Mouse (Mus musculus) cortical plate, adult 2 months (tissue): ENCODE data around the gene Klhdc10. TPM values are rescaled to one million over a fixed set of nuclear protein-coding genes. Genes with fewer than 3 reads are reported as not detected.
"Not testable (repeated sequence)": the region's sequence is repeated elsewhere in the genome, so short reads cannot be mapped to it uniquely, and the experiment has no call there.

Experiments used
- H3K27ac ChIP-seq: fragments of 200-500 bp; 2 replicates; pipeline ENCODE4 v1.5.1; 2012; ENCODE audit warnings: low read length, control low read depth, inconsistent platforms; ENCODE audit not compliant: insufficient read depth
- H3K4me1 ChIP-seq: fragments of 200-500 bp; 2 replicates; pipeline ENCODE4 v1.6.1; 2011; ENCODE audit warnings: low read length; ENCODE audit not compliant: control insufficient read depth, insufficient read depth
- H3K4me3 ChIP-seq: fragments of 200-500 bp; 2 replicates; pipeline ENCODE4 v1.5.1; 2011; ENCODE audit warnings: mild to moderate bottlenecking, low read length, control low read depth; ENCODE audit not compliant: insufficient read depth
- CTCF ChIP-seq: fragments of 200-500 bp; IDR thresholded peaks from 2 replicates; pipeline ENCODE4 v1.5.1; 2011; ENCODE audit warnings: mild to moderate bottlenecking, control low read depth, low read length; ENCODE audit not compliant: insufficient read depth; ENCODE audit errors: extremely low read depth
- POLR2A ChIP-seq: fragments of 200-500 bp; IDR thresholded peaks from 2 replicates; pipeline ENCODE4 v1.6.1; 2011; ENCODE audit warnings: mild to moderate bottlenecking, low read length, control low read depth; ENCODE audit not compliant: insufficient read depth; ENCODE audit errors: extremely low read depth
- polyA plus RNA-seq: library from polyadenylated mRNA; depleted of rRNA; stranded (reverse); fragments of >200 nt; gene quantifications from 2 replicates; pipeline ENCODE4 v1.2.3, GENCODE M21; 2012

Gene Klhdc10
- polyA plus RNA-seq, 1 experiment, result 58.0 TPM

DNA sequence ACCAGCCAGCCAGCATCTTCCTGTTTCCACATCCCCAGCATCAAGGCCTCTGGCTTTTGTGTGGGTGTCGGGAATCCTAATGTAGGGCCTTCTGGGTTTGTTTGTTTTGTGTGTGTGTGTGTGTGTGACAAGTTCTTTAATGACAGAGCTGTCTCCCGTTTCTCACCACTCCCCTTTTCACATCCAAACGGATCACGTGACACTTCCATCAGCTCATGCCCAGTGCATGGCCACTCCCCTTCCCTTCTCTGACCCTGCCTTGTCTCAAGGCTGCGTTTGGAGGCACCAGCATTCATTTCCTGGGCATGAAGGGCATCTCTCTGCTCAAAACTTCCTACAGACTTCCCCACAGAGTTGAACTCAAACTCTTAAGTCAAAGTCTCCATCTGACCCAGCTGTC lies 37.9 kb upstream of the Klhdc10 start:
- no peaks in the 10 kb centered on the region for H3K4me1 ChIP-seq
- H3K27ac ChIP-seq, result no peak overlapping the region
- TF ChIP-seq POLR2A (no peak), CTCF (no peak)
- no peak overlapping the region for H3K4me3 ChIP-seq

DNA sequence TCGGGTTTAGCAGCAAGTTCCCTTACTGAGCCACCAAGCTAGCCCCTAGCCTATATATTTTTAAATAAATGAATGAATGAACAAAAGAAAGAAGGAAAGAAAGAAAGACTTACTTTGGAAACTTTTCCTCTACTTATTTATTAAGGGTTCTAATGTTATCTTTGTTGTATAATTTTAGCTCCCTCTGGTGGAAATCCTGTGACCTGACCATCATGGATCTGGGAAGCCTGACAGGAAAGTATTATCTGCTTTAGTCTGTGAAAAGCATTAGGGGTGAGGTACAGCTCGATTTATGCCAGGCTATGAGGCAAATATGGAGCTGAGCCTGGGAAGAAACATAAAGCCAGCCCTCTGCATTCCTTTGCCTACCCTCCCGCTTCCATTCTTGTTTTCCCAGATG lies 32.4 kb upstream of the Klhdc10 start:
- Histone ChIP-seq H3K4me3 (no peak overlapping the region), H3K4me1 (peaks cover 4% of the 10 kb centered on the region), H3K27ac (no peak overlapping the region)
- no peak for TF ChIP-seq CTCF
- TF ChIP-seq POLR2A, result no peak

DNA sequence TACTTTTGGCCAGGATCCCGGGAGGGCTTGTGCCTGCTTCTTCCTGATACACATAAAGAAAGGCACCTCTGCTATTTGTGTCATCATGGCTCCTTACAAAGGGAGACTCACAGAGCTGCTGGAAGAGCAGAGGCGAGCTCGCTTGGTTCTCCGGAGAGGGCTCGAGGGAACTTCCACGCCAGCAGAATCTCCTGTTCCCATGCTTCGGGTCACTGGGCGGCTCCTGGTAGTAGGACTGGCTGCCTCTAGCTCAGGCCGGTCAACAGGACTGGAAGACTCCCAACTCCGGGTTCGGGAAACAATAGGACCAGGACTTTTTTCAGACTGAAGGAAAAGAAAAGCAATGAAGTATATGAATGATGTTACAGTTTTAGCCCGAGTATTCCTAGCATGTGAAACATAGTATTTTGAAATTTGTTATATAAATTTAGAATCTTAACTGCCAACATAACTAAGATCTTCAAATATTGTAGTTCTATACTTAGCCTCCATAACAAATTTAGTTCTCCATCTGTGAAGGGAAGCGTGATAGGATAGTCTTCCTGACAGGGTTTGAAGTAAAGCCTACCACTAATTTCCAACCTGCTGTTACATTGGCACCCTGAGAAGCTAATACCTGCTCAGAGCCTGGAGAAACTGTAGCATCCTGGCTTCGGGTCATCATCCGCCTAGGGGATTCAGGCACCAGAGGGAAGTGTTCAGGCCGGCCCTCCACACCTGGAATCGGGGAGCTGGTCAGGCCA lies 28.9 kb upstream of the Klhdc10 start:
- Histone ChIP-seq H3K4me1 (peaks cover 4% of the 10 kb centered on the region), H3K4me3 (no peak overlapping the region), H3K27ac (no peak overlapping the region)
- TF ChIP-seq POLR2A, result no peak
- no peak for TF ChIP-seq CTCF

GRCm38 (mm10) chr6:30374731-30375510 lies 26.7 kb upstream of the Klhdc10 start:
- H3K27ac ChIP-seq, result no peak overlapping the region
- TF ChIP-seq CTCF (no peak), POLR2A (no peak)
- peaks cover 4% of the 10 kb centered on the region for H3K4me1 ChIP-seq
- no peak overlapping the region for H3K4me3 ChIP-seq

DNA sequence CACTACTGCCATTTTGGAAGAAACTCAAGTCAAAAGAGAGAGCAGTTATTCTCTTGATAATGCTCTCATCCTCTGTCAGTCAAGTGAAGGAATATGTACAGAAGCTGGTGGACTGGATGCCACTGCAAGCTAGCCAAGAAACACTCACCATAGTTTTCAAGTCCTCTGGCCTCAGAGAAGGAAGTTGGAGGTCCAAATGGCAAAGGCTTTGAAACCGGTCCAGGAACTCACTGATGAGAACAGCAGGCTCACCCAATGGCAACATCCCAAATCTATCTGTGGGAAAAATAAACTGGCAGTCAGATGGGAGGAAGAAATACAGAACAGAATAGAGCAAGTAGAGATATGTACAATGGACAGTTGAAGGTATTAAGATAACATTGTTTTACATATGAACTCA lies 25.9 kb upstream of the Klhdc10 start:
- no peak overlapping the region for H3K27ac ChIP-seq
- no peak overlapping the region for H3K4me3 ChIP-seq
- TF ChIP-seq POLR2A (no peak), CTCF (no peak)
- H3K4me1 ChIP-seq, result peaks cover 4% of the 10 kb centered on the region

DNA sequence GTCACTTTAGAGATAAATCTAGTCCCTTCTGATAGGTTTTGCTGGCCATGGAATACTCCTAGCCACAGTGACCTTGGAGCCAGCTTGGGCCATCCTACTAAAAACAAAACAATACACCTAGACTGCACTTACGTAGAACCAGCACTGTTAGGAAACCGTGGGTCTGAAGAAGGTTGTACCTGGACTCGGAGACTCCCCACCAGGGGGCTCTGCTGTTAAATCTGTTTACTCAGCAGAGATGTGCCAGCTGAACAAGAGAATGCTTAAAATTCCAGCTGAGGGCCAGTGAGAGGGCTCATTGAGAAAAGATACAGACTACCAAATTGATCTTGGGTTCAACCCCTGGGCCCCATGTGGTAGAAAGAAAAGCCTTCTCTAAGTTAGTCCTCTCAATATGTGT lies 20.6 kb upstream of the Klhdc10 start:
- TF ChIP-seq POLR2A (no peak), CTCF (no peak)
- Histone ChIP-seq H3K4me3 (no peak overlapping the region), H3K27ac (no peak overlapping the region), H3K4me1 (no peaks in the 10 kb centered on the region)

DNA sequence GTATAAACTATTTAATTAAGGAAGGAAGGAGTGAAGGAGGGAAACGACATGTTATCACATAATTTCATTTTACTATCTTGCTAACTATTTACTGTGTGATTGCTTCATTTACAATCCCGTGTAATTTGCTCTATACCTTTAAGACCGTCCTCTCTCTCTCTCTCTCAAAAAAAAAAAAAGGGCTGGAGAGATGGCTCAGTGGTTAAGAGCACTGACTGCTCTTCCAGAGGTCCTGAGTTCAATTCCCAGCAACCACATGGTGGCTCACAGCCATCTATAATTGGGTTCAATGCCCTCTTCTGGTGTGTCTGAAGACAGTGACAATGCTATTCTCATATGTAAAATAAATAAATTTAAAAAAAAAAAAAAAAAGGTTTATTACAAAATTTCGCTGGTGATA lies 11.4 kb upstream of the Klhdc10 start:
- not testable (repeated sequence) for H3K4me1 ChIP-seq, H3K27ac ChIP-seq
- H3K4me3 ChIP-seq, result peak overlapping the region; percentile 70

GRCm38 (mm10) chr6:30390714-30391697 lies 10.7 kb upstream of the Klhdc10 start, which contains the start of gene Zc3hc1:
Zc3hc1 (minus strand) TSS chr6:30391028.
- Histone ChIP-seq H3K27ac (no peak within 1 kb of the TSS), H3K4me1 (no peaks in the 10 kb centered on the region), H3K4me3 (peak within 1 kb of the TSS; percentile 70)
- TF ChIP-seq POLR2A (peak; percentile 80), CTCF (no peak)

- TF ChIP-seq CTCF (no peak), POLR2A (no peak)
- Histone ChIP-seq H3K27ac (no peak overlapping the region), H3K4me1 (no peaks in the 10 kb centered on the region), H3K4me3 (no peak overlapping the region)
Measured at GRCm38 (mm10) chr6:30391996-30392395, 9.7 kb upstream of the Klhdc10 start.

- TF ChIP-seq POLR2A (no peak), CTCF (no peak)
- H3K4me3 ChIP-seq, result no peak overlapping the region
- no peak overlapping the region for H3K27ac ChIP-seq
- H3K4me1 ChIP-seq, result peaks cover 4% of the 10 kb centered on the region; the same call in 1 of the 2 replicates
Measured at GRCm38 (mm10) chr6:30400146-30400545, 1.5 kb upstream of the Klhdc10 start.
